Mouse (Mus musculus) small intestine, adult 2 months (tissue): ENCODE data around the gene Bmp8b. TPM values are rescaled to one million over a fixed set of nuclear protein-coding genes. Genes with fewer than 3 reads are reported as not detected.
"Not testable (repeated sequence)": the region's sequence is repeated elsewhere in the genome, so short reads cannot be mapped to it uniquely, and the experiment has no call there.

Experiments
- H3K27ac ChIP-seq: fragments of 200-500 bp; 2 replicates; pipeline ENCODE4 v1.5.1; 2012; ENCODE audit warnings: low read depth, low read length, control low read depth, inconsistent platforms; ENCODE audit not compliant: insufficient read depth
- H3K27me3 ChIP-seq: fragments of 200-500 bp; 2 replicates; pipeline ENCODE4 v1.6.1; 2012; ENCODE audit warnings: mild to moderate bottlenecking, moderate library complexity, low read length, inconsistent platforms; ENCODE audit not compliant: control insufficient read depth, insufficient read depth
- H3K36me3 ChIP-seq: fragments of 200-500 bp; 2 replicates; pipeline ENCODE4 v1.6.1; 2012; ENCODE audit warnings: mild to moderate bottlenecking, low read length, control low read depth, inconsistent platforms; ENCODE audit not compliant: control insufficient read depth, insufficient read depth
- H3K4me1 ChIP-seq: fragments of 200-500 bp; 2 replicates; pipeline ENCODE4 v1.6.1; 2012; ENCODE audit warnings: low read length, inconsistent platforms, mixed read lengths; ENCODE audit not compliant: control insufficient read depth, insufficient read depth, insufficient read length
- H3K4me3 ChIP-seq: fragments of 200-500 bp; 2 replicates; pipeline ENCODE4 v1.5.1; 2012; ENCODE audit warnings: low read depth, mild to moderate bottlenecking, control low read depth, inconsistent platforms, low read length, moderate library complexity
- CTCF ChIP-seq: fragments of 200-500 bp; IDR thresholded peaks from 2 replicates; pipeline ENCODE4 v1.5.1; 2012; ENCODE audit warnings: low read depth, mild to moderate bottlenecking, control low read depth, inconsistent platforms, low read length, moderate library complexity, mixed read lengths; ENCODE audit not compliant: insufficient replicate concordance, insufficient read length; ENCODE audit errors: extremely low read depth
- POLR2A ChIP-seq: fragments of 200-500 bp; IDR thresholded peaks from 2 replicates; pipeline ENCODE4 v1.6.1; 2012; ENCODE audit warnings: low read depth, mild to moderate bottlenecking, control low read depth, inconsistent platforms, low read length, moderate library complexity
- whole genome bisulfite sequencing: fragments of 180-500 bp; shearing (Covaris S2); methylation state at CpG from one replicate; pipeline ENCODE4 v1.1.7; 2018; 5-methylcytosine and 5-hydroxymethylcytosine counted together
- polyA plus RNA-seq: library from polyadenylated mRNA; depleted of rRNA; stranded (reverse); fragments of >200 nt; gene quantifications from 2 replicates; pipeline ENCODE4 v1.2.3, GENCODE M21; 2012

Bmp8b gene
- polyA plus RNA-seq, 1 experiment: 19.3 TPM

- H3K4me3 ChIP-seq: no peak overlapping the region
- WGBS: 62% methylated on average over 8 of the region's 8 CpGs
- TF ChIP-seq CTCF (no peak), POLR2A (no peak)
- H3K4me1 ChIP-seq: no peaks in the 10 kb centered on the region
- H3K27me3 ChIP-seq: peaks cover 8% of the 10 kb centered on the region
- no peak overlapping the region for H3K27ac ChIP-seq
- no peaks in the 10 kb centered on the region for H3K36me3 ChIP-seq
Measured at GRCm38 (mm10) chr4:123112216-123112764, 7.3 kb downstream of the Bmp8b start.

- H3K36me3 ChIP-seq, H3K27me3 ChIP-seq, H3K27ac ChIP-seq, H3K4me3 ChIP-seq, H3K4me1 ChIP-seq: not testable (repeated sequence)
- 94% methylated on average over 4 of the region's 4 CpGs for WGBS
Measured at GRCm38 (mm10) chr4:123114651-123115050, 9.7 kb downstream of the Bmp8b start.

DNA sequence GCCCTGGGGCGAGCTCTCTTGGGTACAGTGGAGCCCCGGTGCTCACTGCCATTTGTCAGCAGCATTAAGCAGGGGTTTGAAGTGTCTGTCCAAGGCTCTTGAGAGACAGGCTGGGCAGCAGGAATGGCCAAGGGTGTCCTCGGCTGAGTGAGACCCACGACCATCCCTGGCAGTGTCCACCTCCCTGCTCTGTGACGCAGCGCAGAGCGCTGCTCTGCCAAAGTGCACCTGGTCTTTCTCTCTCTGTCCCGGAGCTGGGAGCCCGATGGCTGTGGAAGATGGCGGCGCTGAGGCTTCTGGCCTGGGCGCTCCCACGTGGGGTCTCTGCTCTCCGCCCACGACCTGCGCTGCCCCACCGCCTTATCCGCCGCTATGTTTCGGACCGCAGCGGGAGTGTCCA lies 11.0 kb downstream of the Bmp8b start, which contains the start of gene Oxct2b:
Gene Oxct2b (plus strand): TSS at position 256 of the 400 bp plus-strand sequence.
- peaks cover 8% of the 10 kb centered on the region for H3K27me3 ChIP-seq

DNA sequence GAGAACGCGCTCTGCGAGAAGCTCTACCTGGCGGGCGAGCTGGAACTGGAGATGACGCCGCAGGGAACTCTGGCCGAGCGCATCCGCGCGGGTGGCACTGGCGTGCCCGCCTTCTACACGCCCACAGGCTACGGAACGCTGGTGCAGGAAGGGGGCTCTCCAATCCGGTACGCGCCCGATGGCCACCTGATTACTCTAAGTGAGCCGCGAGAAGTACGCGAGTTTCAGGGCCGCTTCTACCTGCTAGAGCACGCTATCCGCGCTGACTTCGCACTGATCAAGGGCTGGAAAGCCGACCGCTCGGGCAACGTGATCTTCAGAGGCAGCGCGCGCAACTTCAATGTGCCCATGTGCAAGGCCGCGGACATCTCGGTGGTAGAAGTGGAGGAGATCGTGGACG lies 11.7 kb downstream of the Bmp8b start:
- H3K4me3 ChIP-seq, H3K27me3 ChIP-seq, H3K27ac ChIP-seq, H3K36me3 ChIP-seq, H3K4me1 ChIP-seq: not testable (repeated sequence)
- WGBS: 13% methylated on average over 36 of the region's 42 CpGs

More for the DNA sequence above, 11.0 kb downstream of the Bmp8b start, which contains the start of gene Oxct2b:
- WGBS: 16% methylated on average over 22 of the region's 22 CpGs
- TF ChIP-seq CTCF: no peak
- no peak for TF ChIP-seq POLR2A
- Histone ChIP-seq H3K36me3 (no peaks in the 10 kb centered on the region), H3K4me1 (no peaks in the 10 kb centered on the region), H3K27ac (no peak within 1 kb of the TSS), H3K4me3 (no peak within 1 kb of the TSS)

GRCm38 (mm10) chr4:123121286-123121685 lies 16.3 kb downstream of the Bmp8b start:
- no peak overlapping the region for H3K4me3 ChIP-seq
- peaks cover 7% of the 10 kb centered on the region for H3K36me3 ChIP-seq
- no peaks in the 10 kb centered on the region for H3K4me1 ChIP-seq
- H3K27ac ChIP-seq: no peak overlapping the region
- WGBS: 77% methylated on average over 2 of the region's 2 CpGs
- H3K27me3 ChIP-seq: peaks cover 3% of the 10 kb centered on the region; the same call in 1 of the 2 replicates
- TF ChIP-seq POLR2A (no peak), CTCF (no peak)

DNA sequence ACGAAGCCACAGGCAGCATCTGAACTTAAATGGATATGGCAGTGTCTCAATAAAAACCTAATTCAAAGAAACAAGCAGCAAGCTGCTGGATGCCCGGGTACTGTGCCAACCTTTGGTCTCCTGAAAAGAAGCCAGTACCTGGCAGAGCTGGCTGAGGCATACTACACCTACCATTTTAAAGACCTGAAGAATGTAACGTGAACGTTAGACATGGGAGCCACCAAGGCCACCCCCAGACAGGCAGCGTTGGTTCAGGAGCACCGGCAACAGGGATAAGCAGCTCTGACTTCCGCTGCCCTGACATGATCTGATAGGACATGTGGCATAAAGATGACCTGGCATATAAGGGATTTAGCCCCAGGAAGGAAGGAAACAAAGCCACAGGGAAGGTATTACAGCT lies 21.7 kb downstream of the Bmp8b start:
- H3K36me3 ChIP-seq: peaks cover 48% of the 10 kb centered on the region
- TF ChIP-seq POLR2A: no peak
- TF ChIP-seq CTCF: no peak

GRCm38 (mm10) chr4:123127051-123127450 lies 22.1 kb downstream of the Bmp8b start:
- no peak overlapping the region for H3K4me3 ChIP-seq
- WGBS: 84% methylated on average over 4 of the region's 4 CpGs
- H3K4me1 ChIP-seq: no peaks in the 10 kb centered on the region
- H3K27ac ChIP-seq: no peak overlapping the region
- H3K27me3 ChIP-seq: no peaks in the 10 kb centered on the region
- no peak for TF ChIP-seq POLR2A
- TF ChIP-seq CTCF: no peak
- peaks cover 52% of the 10 kb centered on the region for H3K36me3 ChIP-seq

More for the DNA sequence above, 21.7 kb downstream of the Bmp8b start:
- Histone ChIP-seq H3K27me3 (no peaks in the 10 kb centered on the region), H3K4me1 (no peaks in the 10 kb centered on the region), H3K27ac (no peak overlapping the region), H3K4me3 (no peak overlapping the region)
- 88% methylated on average over 7 of the region's 7 CpGs for WGBS

GRCm38 (mm10) chr4:123137551-123137950 lies 32.6 kb downstream of the Bmp8b start:
- Histone ChIP-seq H3K4me3 (no peak overlapping the region), H3K27ac (no peak overlapping the region), H3K27me3 (no peaks in the 10 kb centered on the region), H3K36me3 (peaks cover 31% of the 10 kb centered on the region), H3K4me1 (peaks cover 9% of the 10 kb centered on the region)
- 82% methylated on average over 3 of the region's 3 CpGs for WGBS
- no peak for TF ChIP-seq CTCF
- no peak for TF ChIP-seq POLR2A
